Mouse (Mus musculus) stomach, postnatal 0 days (tissue): Measurements from ENCODE around the gene Dgkg. TPM values are rescaled to one million over a fixed set of nuclear protein-coding genes. Genes with fewer than 3 reads are reported as not detected.

Experiments
- ATAC-seq: fragments of 200-750 bp; cut with Nextera tagmentation; 2 replicates; pipeline ENCODE4 v1.8.0; 2017; ENCODE audit not compliant: low FRiP score, low TSS enrichment
- DNase-seq: peaks from one replicate; pipeline ENCODE4 v3.0.0-alpha.2; 2016; ENCODE audit warnings: low spot score
- H3K27ac ChIP-seq: fragments of 300-500 bp; sonication (generic); replicated peaks from 2 replicates; pipeline ENCODE4 v1.5.1; 2014; ENCODE audit warnings: mild to moderate bottlenecking, control low read depth
- H3K27me3 ChIP-seq: fragments of 300-500 bp; sonication (generic); 2 replicates; pipeline ENCODE4 v1.6.1; 2014; ENCODE audit warnings: low read length; ENCODE audit not compliant: control insufficient read depth, insufficient read depth
- H3K36me3 ChIP-seq: fragments of 300-500 bp; sonication (generic); 2 replicates; pipeline ENCODE4 v1.6.1; 2014; ENCODE audit warnings: low read length, mixed read lengths; ENCODE audit not compliant: control insufficient read depth, insufficient read depth
- H3K4me1 ChIP-seq: fragments of 300-500 bp; sonication (generic); replicated peaks from 2 replicates; pipeline ENCODE4 v1.6.1; 2014; ENCODE audit warnings: antibody characterized with exemption; ENCODE audit not compliant: control insufficient read depth, insufficient read depth
- H3K4me2 ChIP-seq: fragments of 300-500 bp; sonication (generic); replicated peaks from 2 replicates; pipeline ENCODE4 v1.6.1; 2014; ENCODE audit warnings: low read depth, mild to moderate bottlenecking, control low read depth, moderate library complexity
- H3K4me3 ChIP-seq: fragments of 300-500 bp; sonication (generic); 2 replicates; pipeline ENCODE4 v1.5.1; 2014; ENCODE audit warnings: low read depth, low read length, control low read depth
- H3K9ac ChIP-seq: fragments of 300-500 bp; sonication (generic); 2 replicates; pipeline ENCODE4 v1.6.1; 2014; ENCODE audit warnings: mild to moderate bottlenecking, low read length, control low read depth, mixed read lengths
- H3K9me3 ChIP-seq: fragments of 300-500 bp; sonication (generic); 2 replicates; pipeline ENCODE4 v1.6.1; 2016; ENCODE audit warnings: low read length; ENCODE audit not compliant: control insufficient read depth
- CTCF ChIP-seq: IDR thresholded peaks from 2 replicates; pipeline ENCODE4 v1.5.1; 2016; ENCODE audit warnings: antibody characterized with exemption, low read depth, mild to moderate bottlenecking, moderate library complexity
- EP300 ChIP-seq: optimal IDR thresholded peaks from 2 replicates; pipeline ENCODE3; 2016; ENCODE audit warnings: antibody characterized with exemption
- WGBS: fragments of 180-500 bp; shearing (Covaris S2); extraction: QIAGEN DNeasy Blood & Tissue Kit; methylation state at CpG from one replicate; pipeline ENCODE4 v1.1.7; 2014; 5-methylcytosine and 5-hydroxymethylcytosine counted together
- polyA plus RNA-seq: library from polyadenylated mRNA; unstranded; fragments of >200 nt; fragmentation: Nextera tagmentation; extraction: Ambion mirVana; gene quantifications from 2 replicates; pipeline ENCODE4 v1.2.1, GENCODE M21; 2015

Gene Dgkg
- polyA plus RNA-seq, 1 experiment from 2014 or later = 0.36 TPM

GRCm38 (mm10) chr16:22495259-22495658 lies 161.8 kb downstream of the Dgkg start:
- 80% methylated on average over 5 of the region's 5 CpGs for WGBS
- no peak overlapping the region for H3K27ac ChIP-seq
- no peak for DNase-seq
- no peaks in the 10 kb centered on the region for H3K36me3 ChIP-seq
- TF ChIP-seq CTCF (no peak), EP300 (no peak)
- H3K9ac ChIP-seq = no peak overlapping the region
- H3K4me2 ChIP-seq = no peak overlapping the region
- H3K9me3 ChIP-seq = no peaks in the 10 kb centered on the region
- H3K4me3 ChIP-seq = no peak overlapping the region
- H3K27me3 ChIP-seq = no peaks in the 10 kb centered on the region
- no peaks in the 10 kb centered on the region for H3K4me1 ChIP-seq
- ATAC-seq = no peak

GRCm38 (mm10) chr16:22494815-22495214 lies 162.2 kb downstream of the Dgkg start:
- no peak overlapping the region for H3K4me2 ChIP-seq
- H3K27me3 ChIP-seq = no peaks in the 10 kb centered on the region
- H3K27ac ChIP-seq = no peak overlapping the region
- no peak for DNase-seq
- H3K9me3 ChIP-seq = no peaks in the 10 kb centered on the region
- TF ChIP-seq EP300 = no peak
- no peak for TF ChIP-seq CTCF
- H3K4me3 ChIP-seq = no peak overlapping the region
- WGBS = 49% methylated on average over 5 of the region's 5 CpGs
- H3K9ac ChIP-seq = no peak overlapping the region
- H3K4me1 ChIP-seq = no peaks in the 10 kb centered on the region
- H3K36me3 ChIP-seq = no peaks in the 10 kb centered on the region
- ATAC-seq = no peak

GRCm38 (mm10) chr16:22493396-22493795 lies 163.6 kb downstream of the Dgkg start:
- no peak overlapping the region for H3K4me3 ChIP-seq
- no peaks in the 10 kb centered on the region for H3K9me3 ChIP-seq
- DNase-seq (no peak), ATAC-seq (no peak)
- 69% methylated on average over 4 of the region's 4 CpGs for WGBS
- H3K36me3 ChIP-seq = no peaks in the 10 kb centered on the region
- no peaks in the 10 kb centered on the region for H3K4me1 ChIP-seq
- H3K9ac ChIP-seq = no peak overlapping the region
- H3K4me2 ChIP-seq = no peak overlapping the region
- TF ChIP-seq CTCF = no peak
- no peak for TF ChIP-seq EP300
- H3K27ac ChIP-seq = no peak overlapping the region
- no peaks in the 10 kb centered on the region for H3K27me3 ChIP-seq

GRCm38 (mm10) chr16:22491446-22492166 lies 165.4 kb downstream of the Dgkg start:
- H3K4me2 ChIP-seq = no peak overlapping the region

GRCm38 (mm10) chr16:22483900-22484299 lies 173.1 kb downstream of the Dgkg start:
- no peak for TF ChIP-seq CTCF
- no peak for TF ChIP-seq EP300
- 87% methylated on average over 1 of the region's 1 CpGs for WGBS
- H3K4me1 ChIP-seq = no peaks in the 10 kb centered on the region
- H3K36me3 ChIP-seq = no peaks in the 10 kb centered on the region
- no peak overlapping the region for H3K9ac ChIP-seq
- ATAC-seq = no peak
- no peak overlapping the region for H3K4me3 ChIP-seq
- no peaks in the 10 kb centered on the region for H3K27me3 ChIP-seq
- no peak overlapping the region for H3K4me2 ChIP-seq
- H3K9me3 ChIP-seq = no peaks in the 10 kb centered on the region
- no peak overlapping the region for H3K27ac ChIP-seq
- DNase-seq = no peak

More at GRCm38 (mm10) chr16:22491446-22492166, 165.4 kb downstream of the Dgkg start:
- DNase-seq (no peak), ATAC-seq (no peak)
- H3K27me3 ChIP-seq = no peaks in the 10 kb centered on the region
- 80% methylated on average over 9 of the region's 9 CpGs for WGBS
- no peak overlapping the region for H3K9ac ChIP-seq
- H3K4me3 ChIP-seq = no peak overlapping the region
- H3K36me3 ChIP-seq = no peaks in the 10 kb centered on the region
- TF ChIP-seq EP300 (no peak), CTCF (no peak)
- no peak overlapping the region for H3K27ac ChIP-seq
- H3K9me3 ChIP-seq = no peaks in the 10 kb centered on the region
- no peaks in the 10 kb centered on the region for H3K4me1 ChIP-seq

- DNase-seq (no peak), ATAC-seq (no peak)
- Histone ChIP-seq H3K9ac (no peak overlapping the region), H3K4me1 (no peaks in the 10 kb centered on the region), H3K4me2 (no peak overlapping the region), H3K27me3 (no peaks in the 10 kb centered on the region), H3K4me3 (no peak overlapping the region), H3K36me3 (no peaks in the 10 kb centered on the region), H3K27ac (no peak overlapping the region), H3K9me3 (no peaks in the 10 kb centered on the region)
- TF ChIP-seq CTCF (no peak), EP300 (no peak)
- WGBS = 91% methylated on average over 8 of the region's 8 CpGs
These were observed 177.7 kb downstream of the Dgkg start for GRCm38 (mm10) chr16:22479322-22479721.
